Mouse (Mus musculus) hindbrain, embryonic 11.5 days (tissue): ENCODE results near the gene Gpcpd1. TPM values are rescaled to one million over a fixed set of nuclear protein-coding genes. Genes with fewer than 3 reads are reported as not detected.
A peak's percentile ranks its signal among the peaks of the same experiment; 100 is the strongest.

Experiments
- ATAC-seq: fragments of 200-750 bp; cut with Nextera tagmentation; 2 replicates; pipeline ENCODE4 v1.8.0; 2017; ENCODE audit warnings: mild to moderate bottlenecking, moderate TSS enrichment, moderate library complexity; ENCODE audit not compliant: low FRiP score
- DNase-seq: peaks from one replicate; pipeline ENCODE4 v3.0.0-alpha.2; 2015; ENCODE audit warnings: low spot score
- H3K27ac ChIP-seq: fragments of 300-500 bp; sonication (generic); 2 replicates; pipeline ENCODE4 v1.5.1; 2014; ENCODE audit warnings: mild to moderate bottlenecking, low read depth, low read length
- H3K27me3 ChIP-seq: fragments of 300-500 bp; sonication (generic); 2 replicates; pipeline ENCODE4 v1.6.1; 2014; ENCODE audit warnings: mild to moderate bottlenecking, low read length, moderate library complexity, mixed read lengths; ENCODE audit not compliant: control insufficient read depth, insufficient read depth
- H3K36me3 ChIP-seq: fragments of 300-500 bp; sonication (generic); 2 replicates; pipeline ENCODE4 v1.6.1; 2014; ENCODE audit warnings: mild to moderate bottlenecking, low read length, moderate library complexity, mixed read lengths; ENCODE audit not compliant: control insufficient read depth, insufficient read depth
- H3K4me1 ChIP-seq: fragments of 300-500 bp; sonication (generic); replicated peaks from 2 replicates; pipeline ENCODE4 v1.6.1; 2014; ENCODE audit warnings: low read length, mixed read lengths; ENCODE audit not compliant: control insufficient read depth, insufficient read depth
- H3K4me2 ChIP-seq: fragments of 300-500 bp; sonication (generic); replicated peaks from 2 replicates; pipeline ENCODE4 v1.6.1; 2014; ENCODE audit warnings: mild to moderate bottlenecking, low read depth, low read length
- H3K4me3 ChIP-seq: fragments of 300-500 bp; sonication (generic); 2 replicates; pipeline ENCODE4 v1.5.1; 2014; ENCODE audit warnings: low read depth, low read length
- H3K9ac ChIP-seq: fragments of 300-500 bp; sonication (generic); 2 replicates; pipeline ENCODE4 v1.6.1; 2014; ENCODE audit warnings: low read depth, low read length
- H3K9me3 ChIP-seq: fragments of 300-500 bp; sonication (generic); 2 replicates; pipeline ENCODE4 v1.6.1; 2016; ENCODE audit warnings: low read length; ENCODE audit not compliant: control insufficient read depth
- WGBS: fragments of 180-500 bp; shearing (Covaris S2); extraction: QIAGEN DNeasy Blood & Tissue Kit; methylation state at CpG from one replicate; pipeline ENCODE4 v1.1.7; 2014; 5-methylcytosine and 5-hydroxymethylcytosine counted together
- polyA plus RNA-seq: library from polyadenylated mRNA; unstranded; fragments of >200 nt; fragmentation: Nextera tagmentation; extraction: Ambion mirVana; gene quantifications from 2 replicates; pipeline ENCODE4 v1.2.1, GENCODE M21; 2014

Gpcpd1 gene
- 48.5 and 52.1 TPM in 2 replicates for polyA plus RNA-seq

GRCm38 (mm10) chr2:132587240-132587779 is at the start of gene Gpcpd1:
TSS of gene Gpcpd1 (minus strand) at chr2:132587729.
- ATAC-seq: no peak
- no peaks in the 10 kb centered on the region for H3K9me3 ChIP-seq
- 90% methylated on average over 7 of the region's 7 CpGs for WGBS
- no peak within 1 kb of the TSS for H3K4me3 ChIP-seq
- H3K27ac ChIP-seq: no peak within 1 kb of the TSS
- no peaks in the 10 kb centered on the region for H3K4me1 ChIP-seq
- no peaks in the 10 kb centered on the region for H3K36me3 ChIP-seq
- DNase-seq: no peak
- no peak within 1 kb of the TSS for H3K9ac ChIP-seq
- H3K4me2 ChIP-seq: no peak within 1 kb of the TSS
- H3K27me3 ChIP-seq: no peaks in the 10 kb centered on the region

GRCm38 (mm10) chr2:132636534-132636933 is 49.0 kb upstream of the Gpcpd1 start:
- H3K4me2 ChIP-seq: no peak overlapping the region
- H3K4me3 ChIP-seq: no peak overlapping the region
- no peaks in the 10 kb centered on the region for H3K4me1 ChIP-seq
- H3K27me3 ChIP-seq: no peaks in the 10 kb centered on the region
- DNase-seq (no peak), ATAC-seq (no peak)
- 86% methylated on average over 1 of the region's 1 CpGs for WGBS
- no peak overlapping the region for H3K9ac ChIP-seq
- H3K36me3 ChIP-seq: no peaks in the 10 kb centered on the region
- no peak overlapping the region for H3K27ac ChIP-seq
- H3K9me3 ChIP-seq: no peaks in the 10 kb centered on the region

- H3K4me3 ChIP-seq: no peak overlapping the region
- 94% methylated on average over 2 of the region's 2 CpGs for WGBS
These were observed 41.1 kb upstream of the Gpcpd1 start for GRCm38 (mm10) chr2:132628626-132629025.

GRCm38 (mm10) chr2:132623092-132623491 is 35.6 kb upstream of the Gpcpd1 start:
- DNase-seq: no peak
- no peak for ATAC-seq
- Histone ChIP-seq H3K9ac (no peak overlapping the region), H3K27ac (no peak overlapping the region), H3K27me3 (no peaks in the 10 kb centered on the region), H3K9me3 (no peaks in the 10 kb centered on the region), H3K36me3 (no peaks in the 10 kb centered on the region), H3K4me1 (no peaks in the 10 kb centered on the region), H3K4me2 (no peak overlapping the region), H3K4me3 (no peak overlapping the region)
- 86% methylated on average over 1 of the region's 1 CpGs for WGBS

More at GRCm38 (mm10) chr2:132628626-132629025, 41.1 kb upstream of the Gpcpd1 start:
- DNase-seq: no peak
- Histone ChIP-seq H3K9ac (no peak overlapping the region), H3K27me3 (no peaks in the 10 kb centered on the region), H3K4me1 (no peaks in the 10 kb centered on the region), H3K4me2 (no peak overlapping the region), H3K9me3 (no peaks in the 10 kb centered on the region), H3K27ac (no peak overlapping the region), H3K36me3 (no peaks in the 10 kb centered on the region)
- ATAC-seq: no peak

- Histone ChIP-seq H3K9me3 (no peaks in the 10 kb centered on the region), H3K4me1 (no peaks in the 10 kb centered on the region), H3K27me3 (no peaks in the 10 kb centered on the region), H3K9ac (no peak overlapping the region), H3K4me2 (no peak overlapping the region), H3K4me3 (no peak overlapping the region), H3K27ac (no peak overlapping the region), H3K36me3 (no peaks in the 10 kb centered on the region)
- ATAC-seq: no peak
- no peak for DNase-seq
- 67% methylated on average over 3 of the region's 3 CpGs for WGBS
These were observed 30.2 kb upstream of the Gpcpd1 start for GRCm38 (mm10) chr2:132617693-132618092.

GRCm38 (mm10) chr2:132613581-132614188 is 26.2 kb upstream of the Gpcpd1 start:
- Histone ChIP-seq H3K4me3 (no peak overlapping the region), H3K9me3 (0 out of 2 replicates have a peak, but pooled peaks cover 3% of the 10 kb centered on the region), H3K36me3 (no peaks in the 10 kb centered on the region), H3K27ac (no peak overlapping the region), H3K4me2 (no peak overlapping the region), H3K27me3 (no peaks in the 10 kb centered on the region), H3K4me1 (no peaks in the 10 kb centered on the region), H3K9ac (no peak overlapping the region)
- WGBS: 86% methylated on average over 5 of the region's 5 CpGs
- DNase-seq (no peak), ATAC-seq (no peak)

- 0 out of 2 replicates have a peak, but pooled peaks cover 3% of the 10 kb centered on the region for H3K9me3 ChIP-seq
- H3K36me3 ChIP-seq: no peaks in the 10 kb centered on the region
- 95% methylated on average over 4 of the region's 4 CpGs for WGBS
- H3K4me2 ChIP-seq: no peak overlapping the region
- ATAC-seq (no peak), DNase-seq (no peak)
- no peaks in the 10 kb centered on the region for H3K27me3 ChIP-seq
- H3K4me1 ChIP-seq: no peaks in the 10 kb centered on the region
- no peak overlapping the region for H3K9ac ChIP-seq
- no peak overlapping the region for H3K4me3 ChIP-seq
- H3K27ac ChIP-seq: no peak overlapping the region
These were observed 24.2 kb upstream of the Gpcpd1 start for GRCm38 (mm10) chr2:132611551-132612233.

- peak; percentile 3 for DNase-seq
- 59% methylated on average over 10 of the region's 10 CpGs for WGBS
- ATAC-seq: no peak
These were observed 19.9 kb upstream of the Gpcpd1 start for GRCm38 (mm10) chr2:132607141-132608093.

More at GRCm38 (mm10) chr2:132607141-132608093, 19.9 kb upstream of the Gpcpd1 start:
- no peak overlapping the region for H3K4me3 ChIP-seq
- no peaks in the 10 kb centered on the region for H3K27me3 ChIP-seq
- no peak overlapping the region for H3K27ac ChIP-seq
- H3K4me1 ChIP-seq: no peaks in the 10 kb centered on the region
- no peak overlapping the region for H3K9ac ChIP-seq
- no peak overlapping the region for H3K4me2 ChIP-seq
- 0 out of 2 replicates have a peak, but pooled peaks cover 3% of the 10 kb centered on the region for H3K9me3 ChIP-seq
- no peaks in the 10 kb centered on the region for H3K36me3 ChIP-seq
